Mouse (Mus musculus): Measurements from ENCODE around the gene Bin2. TPM values are rescaled to one million over a fixed set of nuclear protein-coding genes. Genes with fewer than 3 reads are reported as not detected.

Gene Bin2
- polyA plus RNA-seq, 1 experiment from 2014 or later: 10.3 TPM

DNA sequence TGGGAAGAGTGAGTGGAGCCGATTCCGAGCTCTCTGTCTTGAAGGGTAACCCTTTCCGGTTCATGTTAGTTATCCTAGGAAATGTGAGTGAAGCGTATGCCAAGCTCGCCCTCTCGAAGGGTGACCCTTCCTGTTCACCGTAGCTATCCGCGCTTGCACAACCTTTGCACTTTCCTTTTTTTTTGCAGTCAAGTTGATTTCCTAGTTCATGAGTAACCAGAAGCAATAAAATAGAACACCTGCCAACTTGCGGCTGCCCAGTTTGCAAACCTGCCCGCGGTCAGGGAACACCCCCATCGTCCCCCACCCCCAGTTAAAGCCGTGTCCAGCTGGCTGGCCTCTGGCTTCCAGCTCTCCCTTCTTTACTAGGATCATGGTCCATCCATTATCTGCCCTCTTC lies 9.7 kb upstream of the Bin2 start:
- Histone ChIP-seq H3K9me3 (no peaks in the 10 kb centered on the region), H3K36me3 (no peaks in the 10 kb centered on the region), H3K27ac (no peak overlapping the region), H3K27me3 (ENCODE audit: insufficient read depth, poor library complexity, severe bottlenecking) (no peaks in the 10 kb centered on the region), H3K4me1 (peaks cover 35% of the 10 kb centered on the region), H3K4me3 (no peak overlapping the region)
- 90% methylated on average over 14 of the region's 14 CpGs for WGBS
- no peak for DNase-seq (ENCODE audit: low spot score)

GRCm38 (mm10) chr15:100678581-100678980 lies 9.2 kb upstream of the Bin2 start:
- peaks cover 39% of the 10 kb centered on the region for H3K4me1 ChIP-seq
- H3K27ac ChIP-seq: no peak overlapping the region
- no peaks in the 10 kb centered on the region for H3K9me3 ChIP-seq
- 74% methylated on average over 12 of the region's 12 CpGs for whole genome bisulfite sequencing
- H3K27me3 ChIP-seq (ENCODE audit: insufficient read depth, poor library complexity, severe bottlenecking): no peaks in the 10 kb centered on the region
- no peaks in the 10 kb centered on the region for H3K36me3 ChIP-seq
- no peak for DNase-seq (ENCODE audit: low spot score)
- H3K4me3 ChIP-seq: no peak overlapping the region

- no peak for DNase-seq (ENCODE audit: low spot score)
- Histone ChIP-seq H3K27ac (no peak overlapping the region), H3K4me3 (no peak overlapping the region), H3K27me3 (ENCODE audit: insufficient read depth, poor library complexity, severe bottlenecking) (no peaks in the 10 kb centered on the region), H3K36me3 (no peaks in the 10 kb centered on the region), H3K4me1 (peaks cover 41% of the 10 kb centered on the region), H3K9me3 (no peaks in the 10 kb centered on the region)
- WGBS: 90% methylated on average over 8 of the region's 8 CpGs
Observed at GRCm38 (mm10) chr15:100677675-100678074, 8.3 kb upstream of the Bin2 start.

DNA sequence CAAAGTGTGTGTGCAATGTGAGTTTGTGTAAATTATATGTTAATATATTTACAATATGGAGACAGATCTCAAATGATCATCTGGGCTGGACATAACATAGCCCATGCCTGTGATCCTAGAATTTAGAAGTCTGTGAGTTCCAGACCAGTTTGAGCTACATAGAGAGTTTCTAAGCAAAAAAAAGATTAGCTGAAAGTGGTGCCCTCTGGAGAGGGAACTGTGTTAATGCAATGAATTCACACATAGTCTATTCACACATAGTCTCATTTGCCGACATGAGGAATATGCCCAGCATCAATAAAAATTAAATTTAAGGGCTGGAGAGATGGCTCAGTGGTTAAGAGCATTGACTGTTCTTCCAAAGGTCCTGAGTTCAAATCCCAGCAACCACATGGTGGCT lies 7.2 kb upstream of the Bin2 start:
- 86% methylated on average over 1 of the region's 1 CpGs for WGBS
- DNase-seq (ENCODE audit: low spot score): no peak
- Histone ChIP-seq H3K36me3 (no peaks in the 10 kb centered on the region), H3K27ac (no peak overlapping the region), H3K4me3 (no peak overlapping the region), H3K4me1 (peaks cover 38% of the 10 kb centered on the region), H3K27me3 (ENCODE audit: insufficient read depth, poor library complexity, severe bottlenecking) (no peaks in the 10 kb centered on the region), H3K9me3 (no peaks in the 10 kb centered on the region)

GRCm38 (mm10) chr15:100675486-100675885 lies 6.1 kb upstream of the Bin2 start:
- 48% methylated on average over 3 of the region's 3 CpGs for WGBS
- H3K4me1 ChIP-seq: peaks cover 28% of the 10 kb centered on the region
- no peak overlapping the region for H3K4me3 ChIP-seq
- H3K36me3 ChIP-seq: no peaks in the 10 kb centered on the region
- H3K9me3 ChIP-seq: no peaks in the 10 kb centered on the region
- no peak overlapping the region for H3K27ac ChIP-seq
- DNase-seq (ENCODE audit: low spot score): no peak
- H3K27me3 ChIP-seq (ENCODE audit: insufficient read depth, poor library complexity, severe bottlenecking): no peaks in the 10 kb centered on the region

GRCm38 (mm10) chr15:100674566-100674965 lies 5.2 kb upstream of the Bin2 start:
- Histone ChIP-seq H3K27ac (peak overlapping the region; percentile 68), H3K4me3 (no peak overlapping the region), H3K4me1 (peaks cover 25% of the 10 kb centered on the region), H3K36me3 (no peaks in the 10 kb centered on the region), H3K9me3 (no peaks in the 10 kb centered on the region), H3K27me3 (ENCODE audit: insufficient read depth, poor library complexity, severe bottlenecking) (0 out of 2 replicates have a peak, but pooled peaks cover under 1% of the 10 kb centered on the region)
- WGBS: 84% methylated on average over 10 of the region's 10 CpGs
- no peak for DNase-seq (ENCODE audit: low spot score)

DNA sequence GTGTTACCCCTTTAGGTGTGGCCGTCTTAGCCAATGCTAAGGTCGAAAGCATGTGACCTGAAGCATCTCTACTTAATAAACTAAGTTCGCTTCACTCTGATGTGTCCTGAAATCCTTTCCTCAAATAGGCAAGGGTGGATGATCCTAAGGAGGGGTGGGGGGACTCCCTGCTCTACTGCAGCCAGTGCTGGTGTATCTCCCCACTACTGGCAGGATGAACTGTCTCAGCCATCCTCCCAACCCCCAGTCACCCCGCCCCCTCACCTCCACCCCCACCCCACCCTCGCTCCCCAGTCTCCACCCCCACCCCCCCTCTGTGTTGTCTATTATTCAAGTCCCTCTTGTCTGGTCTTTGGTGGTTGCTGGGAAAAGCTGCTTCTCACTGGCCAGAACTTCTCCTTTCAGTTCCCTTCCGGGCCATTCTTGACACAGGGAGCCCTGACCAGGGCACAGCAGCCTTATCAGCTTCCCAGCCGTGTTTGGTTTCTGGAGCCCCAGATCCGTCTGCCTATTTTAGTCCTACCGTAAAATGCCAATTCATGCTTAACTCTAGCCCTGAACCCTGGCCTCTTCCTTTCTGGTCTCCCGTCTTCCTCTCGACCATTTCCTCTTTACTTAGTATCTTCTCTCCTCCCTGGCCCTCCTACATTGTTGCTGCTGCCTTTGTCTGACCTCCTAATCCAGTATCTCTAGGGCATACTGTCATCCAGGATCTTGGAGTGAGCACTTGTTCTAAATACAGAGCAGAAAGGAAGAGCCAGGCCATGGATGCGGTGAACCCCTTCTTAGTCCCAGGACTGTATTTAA lies 4.4 kb upstream of the Bin2 start:
- H3K36me3 ChIP-seq: no peaks in the 10 kb centered on the region
- H3K9me3 ChIP-seq: no peaks in the 10 kb centered on the region
- H3K4me1 ChIP-seq: peaks cover 29% of the 10 kb centered on the region
- 23% methylated on average over 12 of the region's 12 CpGs for WGBS
- 0 out of 2 replicates have a peak, but pooled peaks cover 5% of the 10 kb centered on the region for H3K27me3 ChIP-seq (ENCODE audit: insufficient read depth, poor library complexity, severe bottlenecking)
- H3K4me3 ChIP-seq: peak overlapping the region; percentile 13; the same call in 1 of the 2 replicates
- no peak for DNase-seq (ENCODE audit: low spot score)
- peak overlapping the region; percentile 68 for H3K27ac ChIP-seq

- Histone ChIP-seq H3K36me3 (no peaks in the 10 kb centered on the region), H3K27ac (no peak overlapping the region), H3K27me3 (ENCODE audit: insufficient read depth, poor library complexity, severe bottlenecking) (0 out of 2 replicates have a peak, but pooled peaks cover 5% of the 10 kb centered on the region), H3K4me1 (peaks cover 53% of the 10 kb centered on the region), H3K9me3 (no peaks in the 10 kb centered on the region), H3K4me3 (no peak overlapping the region)
- no peak for DNase-seq (ENCODE audit: low spot score)
- 71% methylated on average over 5 of the region's 5 CpGs for WGBS
Observed at GRCm38 (mm10) chr15:100670833-100671232, 1.5 kb upstream of the Bin2 start.

DNA sequence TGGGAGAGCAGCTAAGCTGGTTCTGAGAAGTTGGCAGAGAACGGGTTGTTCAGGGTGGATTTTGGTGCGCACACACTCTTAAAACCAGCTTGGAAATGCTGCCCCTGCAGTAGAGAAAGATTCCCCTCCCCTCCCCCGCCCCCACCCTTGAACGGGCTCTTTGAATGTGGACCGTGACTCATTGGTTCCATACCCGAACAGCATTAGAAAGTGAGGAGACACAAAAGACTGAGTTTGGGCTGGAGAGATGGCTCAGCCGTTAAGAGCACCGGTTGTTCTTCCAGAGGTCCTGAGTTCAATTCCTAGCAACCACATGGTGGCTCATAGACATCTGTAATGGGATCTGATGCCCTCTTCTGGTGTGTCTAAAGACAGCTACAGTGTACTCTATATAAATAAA lies 651 bp upstream of the Bin2 start:
- Histone ChIP-seq H3K27ac (no peak overlapping the region), H3K4me1 (peaks cover 54% of the 10 kb centered on the region), H3K27me3 (ENCODE audit: insufficient read depth, poor library complexity, severe bottlenecking) (0 out of 2 replicates have a peak, but pooled peaks cover 5% of the 10 kb centered on the region), H3K9me3 (no peaks in the 10 kb centered on the region), H3K4me3 (no peak overlapping the region), H3K36me3 (no peaks in the 10 kb centered on the region)
- WGBS: 82% methylated on average over 8 of the region's 8 CpGs
- no peak for DNase-seq (ENCODE audit: low spot score)

GRCm38 (mm10) chr15:100667871-100668545 lies 1.3 kb downstream of the Bin2 start:
- no peaks in the 10 kb centered on the region for H3K36me3 ChIP-seq
- peaks cover 38% of the 10 kb centered on the region for H3K4me1 ChIP-seq
- DNase-seq (ENCODE audit: low spot score): no peak
- H3K9me3 ChIP-seq: no peaks in the 10 kb centered on the region
- 0 out of 2 replicates have a peak, but pooled peaks cover 5% of the 10 kb centered on the region for H3K27me3 ChIP-seq (ENCODE audit: insufficient read depth, poor library complexity, severe bottlenecking)
- no peak overlapping the region for H3K4me3 ChIP-seq
- 0 out of 2 replicates have a peak overlapping the region, but pooled peaks have one; percentile 84 for H3K27ac ChIP-seq
- WGBS: 64% methylated on average over 5 of the region's 5 CpGs

- peak overlapping the region; percentile 84; the same call in 1 of the 2 replicates for H3K27ac ChIP-seq
- DNase-seq (ENCODE audit: low spot score): no peak
- peaks cover 38% of the 10 kb centered on the region for H3K4me1 ChIP-seq
- no peak overlapping the region for H3K4me3 ChIP-seq
- 48% methylated on average over 6 of the region's 6 CpGs for WGBS
- 0 out of 2 replicates have a peak, but pooled peaks cover 5% of the 10 kb centered on the region for H3K27me3 ChIP-seq (ENCODE audit: insufficient read depth, poor library complexity, severe bottlenecking)
- H3K36me3 ChIP-seq: no peaks in the 10 kb centered on the region
- no peaks in the 10 kb centered on the region for H3K9me3 ChIP-seq
Observed at GRCm38 (mm10) chr15:100667420-100667819, 1.9 kb downstream of the Bin2 start.

DNA sequence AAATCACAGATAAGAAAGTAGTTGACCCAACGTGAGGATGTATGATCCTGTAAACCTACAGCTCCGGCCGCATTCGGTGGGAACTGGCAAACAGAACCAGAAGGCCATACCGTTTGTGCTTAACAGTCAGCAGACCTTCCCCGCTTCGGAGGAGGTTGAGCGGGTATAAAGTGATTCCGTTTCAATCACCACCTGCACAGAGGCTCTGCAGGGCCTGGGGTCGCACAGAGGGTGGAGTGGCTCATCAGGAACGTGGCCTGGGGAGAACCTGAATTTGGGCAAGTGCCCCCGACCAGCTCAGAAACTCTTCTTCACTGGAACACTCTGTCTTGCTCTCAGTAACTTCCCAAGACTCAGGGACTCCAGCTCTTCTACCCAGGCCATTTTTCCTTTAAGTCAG lies 2.5 kb downstream of the Bin2 start:
- DNase-seq (ENCODE audit: low spot score): no peak
- 8% methylated on average over 12 of the region's 12 CpGs for WGBS
- Histone ChIP-seq H3K4me3 (no peak overlapping the region), H3K27me3 (ENCODE audit: insufficient read depth, poor library complexity, severe bottlenecking) (0 out of 2 replicates have a peak, but pooled peaks cover 5% of the 10 kb centered on the region), H3K27ac (peak overlapping the region; percentile 84), H3K36me3 (no peaks in the 10 kb centered on the region), H3K4me1 (peaks cover 38% of the 10 kb centered on the region), H3K9me3 (no peaks in the 10 kb centered on the region)

DNA sequence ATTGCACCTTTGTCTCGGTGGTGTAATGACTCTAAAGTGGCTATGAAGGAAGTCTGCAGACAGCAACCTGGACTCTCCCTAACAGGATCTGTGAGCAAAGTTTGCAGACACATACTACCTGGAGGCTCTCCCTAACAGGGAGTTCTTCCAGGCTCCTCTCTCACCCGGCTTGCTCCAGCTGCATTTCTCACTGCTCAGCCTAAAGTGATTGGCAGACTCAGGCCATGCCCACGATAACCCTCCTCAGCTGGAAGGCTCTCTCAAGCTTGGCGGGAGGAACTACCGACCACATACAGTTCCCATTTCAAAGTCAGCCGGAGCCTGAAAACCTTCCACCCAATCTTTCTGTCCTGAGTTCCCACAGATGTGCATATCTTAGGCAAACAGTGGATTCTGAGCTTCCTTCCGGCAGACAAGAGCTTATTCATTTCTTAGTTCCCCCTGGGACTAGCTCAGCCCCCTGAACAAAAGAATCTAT lies 3.1 kb downstream of the Bin2 start:
- Histone ChIP-seq H3K9me3 (no peaks in the 10 kb centered on the region), H3K27ac (peak overlapping the region; percentile 84), H3K36me3 (no peaks in the 10 kb centered on the region), H3K4me3 (0 out of 2 replicates have a peak overlapping the region, but pooled peaks have one; percentile 8), H3K27me3 (ENCODE audit: insufficient read depth, poor library complexity, severe bottlenecking) (0 out of 2 replicates have a peak, but pooled peaks cover 5% of the 10 kb centered on the region), H3K4me1 (peaks cover 38% of the 10 kb centered on the region)
- peak; percentile 81 for DNase-seq (ENCODE audit: low spot score)
- WGBS: 4% methylated on average over 7 of the region's 7 CpGs
